Mouse (Mus musculus) megakaryocyte-erythroid progenitor cell, adult 5-6 weeks (primary cell): Measurements from ENCODE around the gene Dhx35. TPM values are rescaled to one million over a fixed set of nuclear protein-coding genes. Genes with fewer than 3 reads are reported as not detected.

Experiments used
- ATAC-seq: replicated peaks from 2 replicates; pipeline ENCODE4 v1.8.0; 2016; ENCODE audit warnings: mild to moderate bottlenecking, inconsistent platforms; ENCODE audit not compliant: severe bottlenecking, poor library complexity, low FRiP score, low TSS enrichment
- total RNA-seq, 2 experiments: library from RNA; stranded (forward) in 1 of 2; stranded (reverse) in 1 of 2; fragments of 200-1000, 215-1000 nt in 1 of 2; fragments of >200 nt in 1 of 2; fragmentation: Nextera tagmentation in 1 of 2; gene quantifications; 2 replicates each; pipeline ENCODE4 v1.2.3; 2014 to 2017

The Dhx35 gene
- 12.0 and 13.5 TPM in 2 replicates for total RNA-seq (2014; fragmentation: Nextera tagmentation)
- total RNA-seq (2017), result 8.7 and 10.1 TPM in 2 replicates

DNA sequence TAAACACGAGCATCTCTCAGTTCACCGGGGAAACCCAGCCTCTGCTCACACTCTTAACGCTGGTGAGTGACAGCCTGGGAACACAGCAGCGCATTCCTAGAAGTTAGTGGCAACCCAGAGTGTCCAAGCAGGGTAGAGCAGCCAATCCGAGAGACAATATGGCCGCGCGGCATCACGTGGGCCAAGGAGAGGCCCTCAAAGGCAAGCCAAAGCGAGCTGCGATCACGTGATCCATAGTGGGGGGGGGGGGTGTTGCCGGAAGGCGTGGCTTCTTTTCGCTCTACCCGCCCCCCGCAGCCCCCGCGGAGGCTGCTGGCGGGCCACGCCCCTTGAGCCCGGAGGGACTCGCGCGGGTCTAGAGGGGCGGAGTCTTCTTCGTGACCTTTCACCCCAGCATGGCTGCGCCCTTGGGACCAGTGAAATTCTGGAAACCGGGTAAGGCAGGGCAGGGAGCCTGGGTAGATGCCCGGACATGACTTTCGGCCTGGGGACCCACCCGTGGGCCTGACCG, at the start of gene Dhx35:
Dhx35 (plus strand) TSS at position 314 of the 511 bp plus-strand sequence.
- ATAC-seq, result peak; percentile 97

DNA sequence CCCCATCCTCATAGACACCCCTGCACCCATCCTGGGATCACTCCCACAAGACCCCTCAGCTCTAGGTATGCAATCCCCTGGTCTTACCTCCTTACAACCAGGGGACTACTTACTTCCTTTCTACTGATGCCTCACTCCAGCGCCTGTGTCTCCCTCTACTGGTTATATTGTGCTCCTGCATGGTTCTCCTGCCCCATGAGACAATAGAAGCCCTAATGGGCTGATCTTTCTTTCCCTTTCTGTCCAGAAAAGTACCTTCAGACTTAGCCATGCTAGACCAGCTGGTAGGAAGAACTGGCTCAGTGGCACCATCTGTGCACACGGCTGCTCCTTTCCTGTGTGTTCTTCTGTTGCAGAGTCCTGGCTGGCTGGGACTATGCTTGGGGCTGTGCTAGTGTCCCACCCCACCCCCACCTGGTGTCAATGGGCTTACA, 49.5 kb upstream of the Dhx35 start:
- peak; percentile 84 for ATAC-seq

DNA sequence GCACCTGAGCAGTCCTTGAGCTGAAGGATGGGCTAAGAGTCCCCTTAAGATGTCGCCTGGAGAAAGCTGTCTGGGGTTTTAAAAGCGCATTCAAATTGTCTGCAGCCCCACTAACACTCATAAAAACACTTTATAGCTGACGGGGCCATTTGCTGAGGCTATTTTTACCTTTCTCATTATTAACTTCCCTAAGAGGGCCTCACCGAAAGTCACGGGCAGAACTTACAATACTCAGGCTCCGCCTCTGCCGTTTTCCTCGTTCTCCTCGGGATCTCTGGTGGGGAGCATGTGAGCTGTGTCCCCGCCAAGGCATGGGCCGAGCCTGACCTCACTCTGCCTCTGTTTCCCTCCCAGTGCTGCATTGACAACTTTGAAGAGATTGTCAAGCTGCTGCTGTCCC, 48.4 kb upstream of the Dhx35 start:
- ATAC-seq, result no peak

DNA sequence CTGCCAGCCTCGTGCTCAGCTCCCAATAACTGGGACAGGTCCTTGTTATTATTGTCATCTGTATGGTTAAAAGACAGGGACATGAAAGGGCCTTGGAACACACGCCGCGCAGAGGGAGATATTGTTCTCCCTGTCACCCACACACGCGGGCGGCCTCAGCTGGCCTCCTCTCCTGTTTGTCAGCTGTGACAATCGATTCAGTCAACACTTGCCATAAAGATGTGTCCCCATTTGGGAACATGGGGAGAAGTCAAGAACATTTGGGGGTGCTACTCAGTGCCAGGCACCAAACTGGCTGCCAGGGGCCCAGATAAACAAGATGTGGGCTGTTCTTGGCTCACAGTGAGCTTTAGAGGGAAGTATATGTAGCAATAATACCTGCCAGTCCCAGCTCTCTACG, 45.2 kb upstream of the Dhx35 start:
- no peak for ATAC-seq

DNA sequence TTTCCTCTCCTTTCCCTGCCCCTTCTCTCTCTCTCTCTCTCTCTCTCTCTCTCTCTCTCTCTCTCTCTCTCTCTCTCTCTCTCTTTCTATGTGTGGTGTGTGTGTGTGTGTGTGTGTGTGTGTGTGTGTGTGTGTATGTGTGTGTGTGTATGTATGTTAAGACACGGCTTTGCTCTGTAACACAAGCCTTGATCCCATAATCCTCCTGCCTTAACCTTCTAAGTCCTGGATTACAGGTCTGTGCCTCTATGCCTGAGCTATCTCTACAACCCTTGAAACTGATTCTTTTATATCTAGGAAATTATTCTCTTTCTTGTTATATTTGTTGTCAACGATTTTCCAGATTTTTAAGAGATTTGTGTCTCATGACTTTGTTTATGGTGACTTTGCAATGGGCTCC, 34.4 kb upstream of the Dhx35 start:
- ATAC-seq, result no peak

DNA sequence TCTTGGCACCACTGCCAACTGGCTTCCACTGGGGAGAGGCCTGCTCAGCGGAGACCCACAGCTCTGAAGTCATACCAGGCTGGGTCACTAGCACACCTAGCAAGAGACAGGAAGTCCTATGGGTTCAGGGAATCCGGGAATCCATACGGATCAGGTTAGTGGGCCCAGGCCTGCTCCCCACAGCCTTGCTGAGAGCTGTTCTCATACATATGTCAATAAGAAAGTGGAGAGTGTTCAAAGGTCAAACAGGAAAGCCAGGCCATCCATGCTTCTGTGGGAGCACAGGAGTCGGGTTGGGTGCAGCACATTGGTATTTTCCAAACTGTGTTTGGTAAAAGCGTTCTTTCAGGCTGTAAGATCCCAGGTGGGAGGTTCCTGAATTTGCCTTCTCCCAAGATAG, 32.3 kb upstream of the Dhx35 start:
- no peak for ATAC-seq

DNA sequence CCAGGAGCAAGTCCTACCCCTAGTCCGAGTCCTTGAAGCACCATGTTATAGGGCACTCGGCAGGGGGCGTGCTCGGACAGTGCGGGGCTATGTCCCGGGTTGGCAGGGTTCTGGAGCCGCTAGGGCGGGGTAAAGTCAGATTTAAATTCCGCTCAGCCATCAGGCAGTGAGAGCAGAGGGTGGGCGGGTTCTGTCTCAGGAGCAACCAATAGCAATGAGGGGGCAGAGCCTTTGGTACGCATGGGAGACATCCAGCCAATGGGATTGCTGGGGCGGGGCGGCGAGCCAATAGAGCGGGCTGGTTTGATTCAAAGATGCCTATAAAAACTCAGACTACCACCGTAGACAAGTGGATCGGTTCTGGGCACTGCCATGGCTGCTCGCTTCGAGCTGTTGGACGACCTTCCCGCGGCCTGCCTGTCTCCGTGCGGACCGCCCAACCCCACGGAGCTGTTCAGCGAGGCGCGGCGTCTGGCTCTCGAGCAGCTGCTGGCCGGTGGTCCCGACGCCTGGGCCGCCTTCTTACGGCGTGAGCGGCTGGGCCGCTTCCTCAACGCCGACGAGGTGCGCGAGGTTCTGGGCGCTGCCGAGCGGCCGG, 26.8 kb upstream of the Dhx35 start, which contains the start of gene Fam83d:
Fam83d (plus strand) TSS at position 352 of the 598 bp plus-strand sequence.
- peak; percentile 92 for ATAC-seq

DNA sequence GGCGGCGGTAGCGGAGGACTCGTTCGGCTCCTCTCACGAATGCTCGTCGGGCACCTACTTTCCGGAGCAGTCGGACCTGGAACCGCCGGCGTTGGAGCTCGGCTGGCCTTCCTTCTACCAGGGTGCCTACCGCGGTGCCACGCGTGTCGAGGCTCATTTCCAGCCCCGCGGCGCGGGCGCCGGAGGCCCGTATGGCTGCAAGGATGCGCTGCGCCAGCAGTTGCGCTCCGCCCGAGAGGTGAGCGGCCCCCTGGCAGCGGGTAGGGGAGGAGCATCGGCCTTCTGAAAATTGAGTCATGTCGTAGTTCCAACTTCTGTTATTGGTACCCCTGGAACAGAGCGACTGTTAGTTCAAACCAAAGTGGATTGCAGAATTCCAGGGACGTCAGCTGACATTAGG, 26.3 kb upstream of the Dhx35 start:
- ATAC-seq, result peak; percentile 49

DNA sequence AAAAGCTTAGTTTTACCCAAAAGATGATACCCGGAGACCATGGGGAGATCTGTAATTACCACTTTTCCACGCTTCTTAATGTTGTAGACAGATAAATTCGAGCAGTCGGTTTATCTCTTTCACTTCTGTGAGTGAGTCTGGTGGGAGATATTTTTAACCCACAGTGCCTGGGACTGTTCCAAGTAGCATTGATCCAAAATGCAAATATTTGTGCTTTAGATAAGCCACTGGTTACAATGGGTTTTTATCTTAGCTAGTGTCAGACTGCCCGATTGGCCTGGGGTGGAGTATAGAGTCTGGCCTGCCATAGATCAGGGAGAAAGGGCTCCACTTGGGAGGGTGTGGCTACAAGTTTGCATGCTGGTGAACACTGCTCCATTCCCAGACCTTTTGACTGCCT, 25.8 kb upstream of the Dhx35 start:
- peak; percentile 76 for ATAC-seq

DNA sequence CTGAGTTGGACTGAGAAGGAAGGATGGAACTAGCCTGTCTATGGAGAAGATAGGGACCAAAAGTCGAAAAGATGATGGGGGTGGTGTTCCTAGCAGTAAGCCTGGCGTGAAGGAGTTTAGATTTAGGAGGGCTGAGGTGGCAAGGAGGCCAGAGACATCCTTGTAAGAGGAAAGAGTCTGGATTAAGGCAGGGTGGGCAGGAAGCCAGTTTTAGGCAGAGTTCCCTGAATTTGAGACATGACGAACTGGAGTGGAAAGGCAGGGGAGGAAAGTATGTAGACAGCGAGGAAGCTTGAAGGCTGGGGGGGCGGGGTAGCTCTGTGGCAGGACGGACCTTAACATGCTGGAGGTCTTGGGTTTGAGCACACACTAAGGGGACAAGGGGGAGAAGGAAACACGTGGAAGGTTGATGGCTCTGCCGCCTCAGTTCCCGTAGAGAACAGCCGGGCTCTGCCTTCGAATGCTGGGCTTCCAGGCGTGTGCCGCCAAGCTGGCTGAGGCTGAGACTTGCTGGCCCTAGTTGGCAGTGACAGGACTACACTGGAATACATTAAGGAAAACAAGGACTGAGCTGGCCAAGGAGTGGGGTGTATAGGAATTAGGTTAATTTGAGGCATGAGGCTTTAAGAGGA, 24.4 kb upstream of the Dhx35 start:
- ATAC-seq, result no peak

DNA sequence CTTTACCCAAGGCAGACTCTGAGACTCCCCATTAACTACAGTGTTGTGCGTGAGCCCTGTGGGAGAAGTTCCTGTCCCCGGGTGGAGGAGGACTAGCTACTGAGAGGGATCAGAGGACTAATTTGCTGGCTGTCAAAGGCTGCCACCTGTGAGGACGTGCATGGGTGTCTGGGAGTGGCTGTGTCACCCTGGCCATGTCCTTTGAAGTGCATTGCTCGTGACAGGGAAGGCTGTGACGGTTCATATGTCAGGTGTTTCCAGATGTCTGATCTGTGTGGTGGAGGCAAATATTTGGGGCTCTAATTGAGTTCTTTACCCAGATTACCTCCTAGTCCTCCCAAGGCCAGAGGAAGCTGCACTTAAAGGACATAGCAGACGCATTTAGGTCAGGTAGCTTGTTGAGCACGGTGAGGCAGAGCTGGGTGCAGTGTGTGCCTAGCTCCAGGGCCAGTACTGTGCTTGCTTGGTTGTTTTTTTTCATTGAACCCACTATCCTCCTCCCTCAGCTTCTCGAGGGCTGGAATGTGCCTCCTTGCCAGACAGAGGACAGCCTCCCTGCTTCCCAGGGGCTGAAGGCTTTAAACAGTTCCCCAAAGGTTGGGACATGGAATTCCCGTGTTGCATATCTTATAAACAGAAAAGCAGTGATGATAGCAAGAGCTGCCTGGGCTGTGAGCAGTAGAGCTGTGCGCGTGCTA, 23.4 kb upstream of the Dhx35 start:
- no peak for ATAC-seq

DNA sequence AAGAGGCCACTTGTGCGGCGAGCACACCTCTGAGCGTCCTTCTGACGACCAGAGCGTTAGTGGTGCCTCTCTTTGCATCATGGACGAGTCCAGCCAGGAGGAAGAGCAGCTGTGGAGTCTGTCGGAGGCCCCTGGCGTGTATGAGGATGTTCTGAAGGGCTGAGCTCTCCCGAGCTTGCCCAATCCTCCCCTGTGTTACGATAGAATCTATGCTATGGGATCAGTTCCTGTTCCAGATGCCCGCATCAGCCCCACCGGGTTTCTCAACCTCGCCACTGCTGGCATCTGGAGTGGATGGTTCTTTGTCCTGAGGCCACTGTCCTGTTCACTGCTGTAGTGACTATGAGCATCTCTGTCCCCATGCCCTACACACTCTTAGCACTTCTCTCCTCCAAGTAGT, 21.8 kb upstream of the Dhx35 start:
- no peak for ATAC-seq

DNA sequence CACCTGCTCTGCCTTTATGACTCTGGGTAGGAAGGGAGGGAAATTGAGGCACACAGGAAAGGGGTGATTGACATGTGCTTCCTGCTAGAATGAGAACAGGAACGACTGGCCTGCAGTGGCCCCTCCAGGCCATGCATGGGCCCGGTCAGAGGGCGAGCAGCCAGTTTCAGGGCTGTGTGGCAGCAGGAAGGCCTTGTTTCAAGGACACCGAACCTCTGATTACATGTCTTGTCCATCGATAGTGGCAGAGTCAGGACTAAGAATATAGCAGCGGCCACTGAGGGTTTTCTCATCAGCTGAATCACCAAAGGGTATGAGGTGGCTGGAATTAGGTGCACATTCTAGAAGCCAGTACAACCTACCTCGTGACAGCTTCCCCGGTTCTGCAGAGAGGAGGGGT, 19.7 kb upstream of the Dhx35 start:
- ATAC-seq, result no peak

DNA sequence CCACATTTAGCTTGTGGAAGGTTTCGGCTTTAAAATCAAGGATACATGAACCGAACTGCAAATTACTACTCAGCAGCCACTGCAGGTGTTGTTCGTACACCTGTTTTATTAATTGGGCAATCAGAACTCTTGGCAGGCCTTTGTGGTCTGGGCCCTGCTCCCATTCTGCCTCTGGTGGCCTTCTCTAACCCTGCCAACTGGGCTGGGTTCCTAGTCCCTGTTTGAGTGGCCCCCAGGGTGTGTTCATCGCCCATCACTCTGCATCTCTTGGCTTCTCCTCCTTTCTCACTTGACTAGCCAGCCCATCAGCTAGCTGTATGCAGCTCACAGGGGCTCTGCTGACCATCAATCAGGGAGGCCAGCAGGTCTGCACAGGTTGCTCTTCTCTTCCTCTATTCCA, 17.9 kb upstream of the Dhx35 start:
- ATAC-seq, result no peak

DNA sequence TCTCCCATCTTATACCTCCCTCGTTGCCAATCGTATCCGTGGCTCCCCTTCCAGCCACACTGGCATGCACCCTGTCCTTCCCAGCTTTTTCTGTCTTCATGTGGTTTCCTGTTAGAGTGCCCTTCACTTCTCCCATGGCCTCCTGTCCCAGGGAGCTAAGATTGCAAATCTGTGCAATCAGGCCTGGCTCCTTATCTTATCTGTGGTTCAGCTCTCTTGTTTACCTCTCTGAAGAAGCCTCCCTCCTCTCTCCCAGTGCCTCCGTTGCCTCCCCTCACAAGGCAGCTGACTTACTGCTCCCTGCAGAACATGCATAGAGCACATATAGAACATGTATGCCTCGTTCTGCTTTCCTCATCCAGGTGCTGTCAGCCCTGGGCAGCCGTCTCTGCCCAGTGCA, 17.1 kb upstream of the Dhx35 start:
- no peak for ATAC-seq

DNA sequence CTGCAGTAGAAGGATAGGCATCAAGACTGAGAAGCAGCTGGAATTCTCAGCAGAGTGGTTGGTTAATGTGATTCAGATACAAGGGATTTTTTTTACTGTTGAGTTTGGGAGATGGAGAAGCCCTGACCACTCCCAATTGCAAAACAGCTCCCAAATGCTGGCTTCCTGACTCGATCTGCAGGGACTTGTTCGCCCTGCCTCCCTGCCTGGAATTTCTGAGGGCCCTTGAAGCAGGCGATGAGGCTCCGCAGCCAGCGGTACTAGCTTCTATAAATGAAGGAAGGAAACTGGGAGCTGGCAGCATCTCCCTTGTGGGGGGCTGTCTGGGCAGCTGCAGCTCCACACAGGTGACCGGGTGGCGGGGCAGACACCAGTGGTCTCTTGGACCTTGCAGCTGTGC, 16.3 kb upstream of the Dhx35 start:
- ATAC-seq, result no peak

DNA sequence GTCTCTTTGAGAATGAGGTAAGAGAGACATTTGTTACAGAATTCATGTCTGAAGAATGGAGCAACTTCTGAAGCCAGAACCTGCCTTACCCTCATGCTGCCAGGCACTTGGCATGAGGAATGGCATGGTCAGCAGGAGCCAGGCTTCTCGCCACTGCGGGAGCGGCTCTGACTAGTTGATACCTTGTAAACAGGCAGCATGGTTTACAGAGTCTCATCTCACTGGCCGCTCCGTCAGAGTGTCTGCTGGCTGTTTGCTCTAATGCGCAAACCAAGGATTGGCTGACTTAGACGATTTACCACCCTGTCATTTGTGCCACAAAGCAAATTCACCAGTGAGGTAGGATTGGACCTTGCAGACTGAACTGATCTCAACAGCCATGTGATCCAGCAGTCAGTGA, 13.5 kb upstream of the Dhx35 start:
- ATAC-seq, result no peak

DNA sequence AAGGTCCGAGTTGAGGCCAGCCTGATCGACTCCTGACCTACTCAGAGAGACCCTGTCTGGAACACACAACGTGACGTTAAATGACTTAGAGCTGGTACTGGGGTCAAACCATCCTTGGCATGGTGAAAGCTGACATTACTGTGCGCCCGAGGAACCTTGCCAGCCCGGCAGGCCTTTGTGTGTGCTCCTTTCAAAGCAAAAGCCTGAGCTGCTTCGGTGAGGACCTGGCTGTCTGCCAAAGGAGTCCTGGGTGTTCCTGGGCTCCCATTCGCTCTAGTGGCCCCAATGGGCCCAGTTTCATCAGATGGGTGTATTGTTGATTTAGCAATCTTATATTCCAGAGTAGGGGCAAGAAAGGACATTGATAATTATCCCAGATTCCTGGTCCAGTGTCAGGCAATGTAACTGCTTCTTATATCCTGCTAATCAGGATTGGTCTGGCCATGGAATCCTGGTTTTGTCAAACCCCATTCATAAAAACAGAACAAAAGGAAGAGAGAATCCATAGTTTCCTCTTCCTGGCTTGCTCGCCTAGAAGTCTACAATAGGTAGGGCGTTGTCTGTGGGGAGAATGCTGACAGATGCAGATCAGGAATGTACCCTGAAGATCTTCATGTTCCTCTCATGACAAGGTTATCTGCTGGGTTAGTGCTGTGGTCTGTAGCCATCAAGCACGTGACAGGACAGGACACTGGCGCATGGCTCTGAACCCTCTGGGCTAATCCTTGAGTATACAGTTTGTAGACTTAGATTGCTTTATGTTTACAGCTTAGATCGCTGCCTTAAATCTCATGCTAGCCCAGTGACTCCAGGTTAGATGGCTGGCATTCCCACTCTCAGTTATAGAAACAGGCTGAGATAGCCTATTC, 7.4 kb upstream of the Dhx35 start:
- 0 out of 2 replicates have a peak, but pooled peaks have one; percentile 24 for ATAC-seq

DNA sequence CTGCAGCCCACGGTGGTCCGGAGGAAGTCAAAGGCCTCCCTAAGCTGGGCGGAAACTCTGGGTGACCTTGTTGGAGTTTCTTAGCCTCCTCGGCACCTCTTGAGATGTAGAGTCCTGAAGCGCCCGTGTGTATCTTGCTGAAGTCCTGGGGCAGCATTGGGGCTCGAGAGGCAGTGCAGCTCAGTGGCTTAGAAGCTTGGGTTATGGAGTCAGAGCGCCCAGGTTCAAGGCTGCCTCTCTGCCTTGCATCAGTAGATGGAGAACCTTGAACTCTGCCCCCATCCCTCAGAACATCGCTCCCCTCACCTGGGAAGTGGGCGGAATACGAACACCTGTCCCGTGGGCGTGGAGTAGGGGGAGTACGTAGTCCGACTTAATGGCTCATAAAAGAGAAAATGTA, 436 bp downstream of the Dhx35 start:
- no peak for ATAC-seq

DNA sequence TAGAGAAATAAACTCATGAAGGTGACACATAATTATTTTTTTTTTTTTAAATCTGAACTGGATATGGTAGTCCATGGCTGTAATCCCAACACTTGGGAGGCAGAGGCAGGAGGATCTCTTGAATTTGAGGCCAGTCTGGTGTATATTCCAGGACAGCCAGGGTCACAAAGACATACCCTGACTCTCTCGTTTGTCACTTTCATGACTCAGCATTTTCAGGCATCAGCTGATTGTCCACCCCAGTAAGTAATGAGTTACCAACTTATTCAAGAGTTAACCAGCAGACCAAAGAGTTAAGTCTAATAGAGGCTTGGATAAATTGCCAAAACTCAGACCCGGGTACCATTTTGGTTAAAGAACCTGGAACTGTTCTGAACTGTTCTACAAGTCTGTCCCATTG, 1.3 kb downstream of the Dhx35 start:
- no peak for ATAC-seq
